ENCODE assay signal across 17 mouse cellular contexts in genomic region chr6:106991586-106991985, GRCm38 (mm10).
DNase-seq lines count a peak whose midpoint lies in the region; ATAC-seq lines count a peak whose summit lies in the region.
"Had no signal": no experiment of that assay in that cellular context is flagged by ENCODE, and none has a peak within 500 bp of the region (broad histone marks: within the 10 kb centered on the region; RNA-seq: fewer than 3 reads in every experiment).

No protein-coding gene starts in this region.

- peak; percentile 42 for DNase-seq in ES-CJ7 (ENCODE audit: low read depth, low spot score)
- DNase-seq in ZHBTc4 (ENCODE audit: low read depth, low spot score): peak; percentile 59
- no peak for DNase-seq in layer of hippocampus, postnatal 14 days (ENCODE audit: low spot score in 2 of 2)
- DNase-seq in gastrocnemius, postnatal 25 days: no peak
- no peak for DNase-seq in testis, postnatal 14 days (ENCODE audit: low spot score)
- no peak for DNase-seq in lung, postnatal 10 days
- DNase-seq: adrenal gland, adult 8-10 months; adrenal gland, postnatal 36 days; B cell, adult 2 months; cerebellum, adult 2 months; cerebellum, postnatal 14 days; gastrocnemius, adult 2 months had no signal

- peak; percentile 87 for ATAC-seq in common myeloid progenitor, adult 5-6 weeks (replicated peaks; ENCODE audit: low read depth, poor library complexity, severe bottlenecking)
- ATAC-seq in megakaryocyte, adult 5-6 weeks (ENCODE audit: poor library complexity, severe bottlenecking): peak; percentile 45
- ATAC-seq: CD4-positive, CD25-positive, alpha-beta regulatory T cell, adult 4 months; forebrain, embryonic 15.5 days; intestine, embryonic 16.5 days had no signal

Comparison
In these comparisons a context has a peak if more than half of its experiments do, and no peak if none do; other contexts are left out.
1. DNase-seq: peak in ES-CJ7 (single experiment) and ZHBTc4 (single experiment); none in layer of hippocampus, postnatal 14 days (0 of 2), gastrocnemius, postnatal 25 days (single experiment), testis, postnatal 14 days (single experiment) and lung, postnatal 10 days (single experiment).